In genomic region chr10:88503421-88504314, GRCm38 (mm10) we compare ENCODE assay signal across 7 mouse cellular contexts. TPM values are rescaled to one million over a fixed set of nuclear protein-coding genes. Genes with fewer than 3 reads are reported as not detected.
DNase-seq lines count a peak whose midpoint lies in the region; ATAC-seq lines count a peak whose summit lies in the region.

TSS of gene Chpt1 (minus strand) at chr10:88504073.

- intact Hi-C loops in gastrocnemius, postnatal 36 days (cut with DNase I), result no loop called here
- intact Hi-C loops in left cerebral cortex, postnatal 36 days (cut with DNase I), result loop anchor here (5.0 kb wide), 2 partner anchors 169 to 229 kb away; partner anchors contain the start of gene Arl1

- under 1% methylated on average over 68 of the region's 80 CpGs for WGBS in intestine, embryonic 15.5 days
- WGBS in midbrain, embryonic 10.5 days, result under 1% methylated on average over 42 of the region's 80 CpGs

- H3K4me2 ChIP-seq in intestine, embryonic 15.5 days (replicated peaks), result peak within 1 kb of the TSS; percentile 76

- peak within 1 kb of the TSS; percentile 91 for H3K9ac ChIP-seq in intestine, embryonic 15.5 days

- H3K4me1 ChIP-seq in intestine, embryonic 15.5 days (replicated peaks), result 0 out of 2 replicates have a peak, but pooled peaks cover 5% of the 10 kb centered on the region
- H3K4me1 ChIP-seq in midbrain, embryonic 10.5 days, result peaks cover 25% of the 10 kb centered on the region

- no peaks in the 10 kb centered on the region for H3K36me3 ChIP-seq in intestine, embryonic 15.5 days
- 0 out of 2 replicates have a peak, but pooled peaks cover 3% of the 10 kb centered on the region for H3K36me3 ChIP-seq in midbrain, embryonic 10.5 days

- H3K9me3 ChIP-seq in intestine, embryonic 15.5 days, result no peaks in the 10 kb centered on the region
- no peaks in the 10 kb centered on the region for H3K9me3 ChIP-seq in midbrain, embryonic 10.5 days (replicated peaks)

- peak; percentile 74 for DNase-seq in adrenal gland, adult 8-10 months
- DNase-seq in embryo, embryonic 11 days, result peak; percentile 95
- peak; percentile 74 to 88 for DNase-seq in gastrocnemius, postnatal 36 days
- peak; percentile 75 to 85 for DNase-seq in left cerebral cortex, postnatal 36 days (ENCODE audit: low spot score in 2 of 2)
- DNase-seq in midbrain, embryonic 10.5 days (ENCODE audit: low spot score), result peak; percentile 93
- DNase-seq in right cerebral cortex, postnatal 4 days, result peak; percentile 86

- H3K27me3 ChIP-seq in intestine, embryonic 15.5 days (replicated peaks), result no peaks in the 10 kb centered on the region
- no peaks in the 10 kb centered on the region for H3K27me3 ChIP-seq in midbrain, embryonic 10.5 days (ENCODE audit: low read depth, poor library complexity, severe bottlenecking)

- H3K27ac ChIP-seq in intestine, embryonic 15.5 days, result peak within 1 kb of the TSS; percentile 84
- peak within 1 kb of the TSS; percentile 88 for H3K27ac ChIP-seq in midbrain, embryonic 10.5 days (replicated peaks)

- H3K4me3 ChIP-seq in intestine, embryonic 15.5 days (replicated peaks), result peak within 1 kb of the TSS; percentile 81
- H3K4me3 ChIP-seq in midbrain, embryonic 10.5 days, result peak within 1 kb of the TSS; percentile 77

- ATAC-seq in intestine, embryonic 15.5 days, result peak; percentile 91

RNA-seq across cellular contexts. Expression of gene Chpt1, which starts in this region (rescaled TPM):
- total RNA-seq in adrenal gland, adult 8-10 months (2022), result 100 to 1,000 TPM in 3 of 4 experiments, 10 to 100 TPM in 1; 96.9 to 281 (median 196) TPM
- total RNA-seq in gastrocnemius, postnatal 36 days (2021), result 10 to 100 TPM; 86.1 to 98.1 TPM
- polyA plus RNA-seq in intestine, embryonic 15.5 days (2015; fragmentation: Nextera tagmentation; extraction: Ambion mirVana), result 219 and 229 TPM in 2 replicates
- 10 to 100 TPM; 35.6 to 42.1 TPM for total RNA-seq in left cerebral cortex, postnatal 36 days (2021)
- 9.3 and 10.3 TPM in 2 replicates for polyA plus RNA-seq in midbrain, embryonic 10.5 days (2016; fragmentation: Nextera tagmentation; extraction: Ambion mirVana)

Comparison
In these comparisons a context has a peak if more than half of its experiments do, and no peak if none do; other contexts are left out.
1. Peak in every context shown above with its lines: DNase-seq, ATAC-seq, H3K4me3 ChIP-seq and H3K27ac ChIP-seq.
2. RNA of gene Chpt1 (polyA plus RNA-seq): 219 to 229 TPM in intestine, embryonic 15.5 days; 9.3 to 10.3 TPM in midbrain, embryonic 10.5 days; every median in the first group is over 10 times any median in the second.